Mouse (Mus musculus) cerebellum, postnatal 25 days (tissue): Measurements from ENCODE around the gene Olfr172.
A peak's percentile ranks its signal among the peaks of the same experiment; 100 is the strongest.

ENCODE experiments used
- DNase-seq, 2 experiments: peaks; one replicate each; pipeline ENCODE4 v3.0.0; 2021; ENCODE audit warnings: mixed read lengths in 2 of 2

Gene Olfr172

GRCm38 (mm10) chr16:58763076-58763475 lies at the start of gene Olfr172:
Gene Olfr172, minus strand, starts transcription at chr16:58763176.
- no peak for DNase-seq

DNA sequence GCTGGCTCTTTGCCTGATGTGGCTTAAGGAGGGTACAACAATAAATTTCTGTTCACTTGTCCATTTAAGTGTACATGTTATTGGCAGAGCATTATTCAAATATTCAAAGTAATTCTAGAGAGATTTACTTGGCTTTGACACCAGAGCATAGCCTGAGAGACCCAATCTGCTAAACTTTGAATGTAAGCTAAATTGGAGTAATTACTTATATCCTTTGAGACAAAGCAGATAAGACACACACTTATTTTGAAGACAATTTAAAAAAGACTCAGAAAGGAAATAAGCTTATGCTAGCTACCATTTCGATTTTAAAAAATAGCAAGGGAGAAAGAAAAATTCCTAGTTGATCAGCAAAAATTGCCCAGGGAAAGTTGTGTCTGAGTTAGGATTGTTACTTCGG lies 37.2 kb upstream of the Olfr172 start, which contains the start of gene Olfr173:
Olfr173 (minus strand) TSS at position 101 of the 400 bp plus-strand sequence.
- DNase-seq = no peak

GRCm38 (mm10) chr16:58756191-58756590 lies 6.8 kb downstream of the Olfr172 start:
- DNase-seq = no peak

- no peak for DNase-seq
Observed at GRCm38 (mm10) chr16:58751314-58751713, 11.7 kb downstream of the Olfr172 start.

DNA sequence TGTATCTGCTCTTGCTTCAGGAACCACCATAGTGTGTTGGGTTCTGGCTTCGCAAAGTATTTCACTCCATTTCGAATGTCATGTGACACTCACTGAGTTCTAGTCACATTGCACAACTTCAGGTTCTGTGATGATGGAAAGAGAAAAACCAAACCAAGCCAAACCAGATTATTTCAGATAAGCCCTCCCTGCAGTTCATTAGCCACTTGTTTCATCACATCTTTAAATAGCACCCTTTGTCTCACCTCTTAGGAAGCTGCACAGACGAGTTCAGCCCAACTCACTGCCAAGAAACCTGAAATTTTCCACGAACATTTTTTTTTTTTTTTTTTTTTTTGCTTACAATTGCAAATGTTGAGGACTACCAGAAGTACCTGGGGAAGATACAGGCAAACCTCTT lies 16.3 kb downstream of the Olfr172 start:
- no peak for DNase-seq

DNA sequence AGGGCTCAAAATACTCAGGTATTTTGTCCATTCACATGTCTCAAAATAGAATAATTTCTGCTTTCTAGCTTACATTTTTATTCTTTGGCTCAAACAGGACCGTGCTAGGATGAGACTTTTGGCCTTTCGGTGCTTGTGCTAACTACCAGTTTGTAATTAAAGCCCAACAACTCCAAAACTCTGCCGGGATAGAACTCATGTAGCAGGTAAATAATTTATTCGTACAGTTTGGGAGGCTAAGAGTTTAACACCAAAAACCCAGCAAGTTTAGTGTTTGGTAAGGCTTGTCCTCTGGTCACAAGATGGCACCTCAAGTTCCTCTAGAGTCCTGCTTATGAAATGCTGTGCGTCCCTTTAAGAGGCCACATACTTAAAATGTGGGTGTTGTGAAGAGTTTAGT lies 22.2 kb downstream of the Olfr172 start:
- DNase-seq = no peak

DNA sequence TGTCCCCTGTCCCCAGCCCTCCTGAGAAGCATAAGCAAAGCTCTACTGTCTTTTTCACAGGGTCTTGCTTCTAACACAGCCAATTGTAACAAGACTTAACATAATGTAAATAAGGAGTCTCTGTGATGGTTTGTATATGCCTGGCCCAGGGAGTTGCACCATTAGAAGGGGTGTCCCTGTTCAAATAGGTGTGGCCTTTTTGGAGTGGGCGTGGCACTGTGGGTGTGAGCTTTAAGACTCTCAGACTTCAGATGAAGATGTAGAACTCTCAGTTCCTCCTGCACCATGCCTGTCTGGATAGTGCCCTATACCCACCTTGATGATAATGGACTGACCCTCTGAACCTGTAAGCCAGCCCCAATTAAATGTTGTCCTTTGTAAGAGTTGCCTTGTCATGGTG lies 24.2 kb downstream of the Olfr172 start:
- DNase-seq = no peak

- DNase-seq = no peak
Observed at GRCm38 (mm10) chr16:58738205-58738604, 24.8 kb downstream of the Olfr172 start.

- no peak for DNase-seq
Observed at GRCm38 (mm10) chr16:58728176-58728671, 34.8 kb downstream of the Olfr172 start.

DNA sequence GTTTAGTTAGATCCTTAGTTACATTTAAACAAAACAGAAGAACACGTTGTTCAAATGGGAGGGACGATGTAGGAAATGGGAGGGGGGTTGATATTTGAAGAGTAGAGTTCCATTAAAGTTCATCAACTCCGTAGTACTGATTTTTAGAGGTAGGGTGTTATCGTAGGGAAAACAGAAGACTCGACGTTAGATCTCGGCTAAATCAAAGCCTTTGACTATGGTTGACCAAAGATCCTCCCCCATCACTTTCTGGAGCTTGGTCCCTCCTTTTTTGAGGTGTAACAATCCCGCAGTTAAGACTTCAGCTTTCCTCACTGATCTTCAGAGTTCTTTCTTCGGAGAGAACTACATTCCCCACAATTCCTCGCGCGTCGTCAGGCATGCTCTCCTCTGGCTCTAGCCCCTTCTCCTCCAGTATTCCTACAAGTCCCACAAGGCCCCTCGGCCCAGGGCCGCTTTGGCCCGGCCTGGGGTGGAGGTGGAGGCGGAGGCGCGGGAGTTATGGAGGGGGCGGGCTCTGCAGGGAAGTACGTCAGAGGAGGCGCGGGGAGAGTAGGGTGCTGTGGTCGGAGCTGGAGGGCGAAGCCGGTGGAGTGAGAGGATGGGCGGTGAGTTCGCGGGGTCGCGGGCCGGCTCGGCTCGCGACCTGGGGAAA lies 35.4 kb downstream of the Olfr172 start, which contains the start of gene Cldnd1:
Cldnd1 (plus strand) TSS at position 434 of the 655 bp plus-strand sequence.
- DNase-seq = peak; percentile 94 to 96

DNA sequence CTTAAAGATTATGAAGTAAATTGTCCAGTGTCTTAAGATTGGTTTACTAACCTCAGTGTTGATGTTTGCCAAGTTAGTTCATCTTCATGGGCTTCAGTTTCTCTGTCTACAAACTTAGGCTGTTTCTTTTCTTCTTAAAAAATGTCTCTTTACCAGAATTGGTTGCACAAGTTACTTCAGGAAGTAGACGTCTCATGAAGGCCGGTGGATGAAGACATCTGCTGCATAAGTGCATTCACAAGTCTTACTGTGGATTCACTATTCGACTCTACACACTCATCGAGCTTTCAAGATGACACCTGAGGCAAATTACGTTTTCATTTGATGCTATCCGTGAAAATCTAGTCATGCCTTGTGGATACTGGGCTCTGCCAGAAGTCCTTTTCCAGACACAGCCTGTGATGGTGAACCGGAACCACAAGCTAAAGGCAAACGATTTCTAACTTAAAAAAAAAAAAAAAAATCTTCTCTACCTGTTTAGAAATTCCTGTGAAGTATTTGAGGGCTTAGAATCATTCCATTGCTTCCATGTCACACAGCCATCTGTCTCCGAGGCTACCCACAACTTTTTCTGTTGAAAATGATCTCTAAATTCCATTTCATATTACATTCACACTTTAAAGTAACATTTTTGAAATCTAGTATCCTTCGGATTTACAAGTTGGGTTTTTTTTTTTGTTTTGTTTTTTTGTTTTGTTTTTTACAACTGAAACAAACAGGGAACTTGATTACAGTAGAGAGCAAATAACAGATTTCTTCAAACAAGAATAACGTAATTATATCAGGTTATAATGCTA lies 36.1 kb downstream of the Olfr172 start:
- DNase-seq = no peak

DNA sequence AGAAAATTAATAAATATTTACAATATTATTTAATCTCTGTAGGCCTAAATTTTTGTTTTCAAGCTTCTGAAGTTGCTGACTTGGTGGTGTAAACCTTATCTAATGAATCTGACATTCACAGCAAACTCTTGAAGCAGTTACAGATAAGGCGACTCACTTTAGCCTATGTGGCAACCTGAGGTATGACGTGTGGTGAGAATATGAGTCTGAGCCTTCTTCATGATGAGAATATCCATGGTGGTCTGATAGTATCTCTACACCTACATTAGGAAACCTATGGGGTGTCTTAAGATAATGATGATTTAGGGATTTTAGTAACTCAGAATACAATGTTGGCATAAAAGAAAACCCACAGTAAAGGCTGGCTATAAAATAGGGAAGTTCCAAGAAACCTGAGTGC lies 40.7 kb downstream of the Olfr172 start:
- no peak for DNase-seq

GRCm38 (mm10) chr16:58718666-58719120 lies 44.3 kb downstream of the Olfr172 start, which contains the start of gene Gpr15:
Gene Gpr15, minus strand, starts transcription at chr16:58719070.
- DNase-seq = no peak

DNA sequence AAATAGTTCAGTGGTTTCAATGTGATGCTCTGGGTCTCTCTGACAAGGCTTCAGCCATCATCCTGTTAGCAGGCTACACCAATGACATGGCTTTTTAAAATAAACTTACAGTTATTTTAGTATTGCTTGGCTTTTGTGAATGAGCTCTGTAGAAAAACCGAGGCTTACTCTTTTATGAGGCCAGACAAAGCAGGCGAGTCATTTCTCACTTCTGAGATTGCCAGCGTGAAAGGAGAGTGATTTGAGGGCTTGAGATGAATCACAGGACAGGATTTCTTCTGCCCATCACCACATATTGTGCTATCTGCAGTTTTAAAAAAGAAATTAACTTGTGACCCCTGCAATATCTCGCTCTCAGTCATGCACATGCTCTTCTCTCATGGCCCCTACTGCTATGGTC lies 48.0 kb downstream of the Olfr172 start:
- no peak for DNase-seq

DNA sequence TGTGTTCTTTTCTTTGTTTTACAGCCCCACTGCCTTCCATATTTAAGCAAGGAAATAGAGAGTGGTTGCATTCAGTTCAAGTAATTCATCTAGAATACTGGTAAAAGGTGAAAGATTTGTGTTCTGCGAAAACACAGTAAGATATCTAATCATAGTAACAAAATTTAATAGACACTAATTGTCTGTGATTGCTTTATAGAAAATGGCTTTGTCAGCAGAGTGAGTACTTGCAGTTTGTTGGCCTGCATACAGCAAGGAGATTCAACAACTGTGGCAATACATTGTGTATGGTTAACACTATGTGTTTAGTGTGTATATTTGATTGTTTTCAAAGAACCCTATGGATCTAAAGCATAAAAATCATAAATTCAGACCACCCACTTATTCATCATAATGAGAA lies 49.8 kb downstream of the Olfr172 start:
- no peak for DNase-seq

DNA sequence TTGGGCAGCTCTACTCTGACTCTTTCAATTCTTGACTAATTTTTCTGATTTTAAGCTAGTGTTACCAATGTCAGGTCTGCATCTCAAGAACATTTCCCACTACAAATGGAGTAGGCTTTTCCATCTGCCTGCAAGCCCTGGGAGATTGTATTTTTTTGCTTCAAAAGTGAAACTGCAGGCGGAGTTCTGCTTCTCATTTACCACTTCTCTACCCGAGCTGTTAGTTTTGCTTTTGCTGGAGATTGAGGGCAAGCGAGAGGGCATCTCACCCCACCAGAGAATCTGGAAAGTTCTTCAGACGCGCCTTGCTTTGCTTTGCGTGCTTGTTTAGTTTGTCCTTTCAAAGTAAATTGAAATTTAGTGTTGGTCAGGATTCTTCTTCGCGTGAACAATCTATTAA lies 50.8 kb downstream of the Olfr172 start:
- no peak for DNase-seq
